Mouse (Mus musculus) kidney, postnatal 10 days (tissue): ENCODE measurements at regions not wholly inside any gene's neighbourhood (a gene's known extent, or its start where the extent isn't known, plus 50 kb on each side); places are given as distances from the start of the nearest gene placed in this dataset.
"Not testable (repeated sequence)": the region's sequence is repeated elsewhere in the genome, so short reads cannot be mapped to it uniquely, and the experiment has no call there.

Experiments
- DNase-seq: peaks from one replicate; pipeline ENCODE4 v3.0.0; 2021; ENCODE audit warnings: mixed read lengths

DNA sequence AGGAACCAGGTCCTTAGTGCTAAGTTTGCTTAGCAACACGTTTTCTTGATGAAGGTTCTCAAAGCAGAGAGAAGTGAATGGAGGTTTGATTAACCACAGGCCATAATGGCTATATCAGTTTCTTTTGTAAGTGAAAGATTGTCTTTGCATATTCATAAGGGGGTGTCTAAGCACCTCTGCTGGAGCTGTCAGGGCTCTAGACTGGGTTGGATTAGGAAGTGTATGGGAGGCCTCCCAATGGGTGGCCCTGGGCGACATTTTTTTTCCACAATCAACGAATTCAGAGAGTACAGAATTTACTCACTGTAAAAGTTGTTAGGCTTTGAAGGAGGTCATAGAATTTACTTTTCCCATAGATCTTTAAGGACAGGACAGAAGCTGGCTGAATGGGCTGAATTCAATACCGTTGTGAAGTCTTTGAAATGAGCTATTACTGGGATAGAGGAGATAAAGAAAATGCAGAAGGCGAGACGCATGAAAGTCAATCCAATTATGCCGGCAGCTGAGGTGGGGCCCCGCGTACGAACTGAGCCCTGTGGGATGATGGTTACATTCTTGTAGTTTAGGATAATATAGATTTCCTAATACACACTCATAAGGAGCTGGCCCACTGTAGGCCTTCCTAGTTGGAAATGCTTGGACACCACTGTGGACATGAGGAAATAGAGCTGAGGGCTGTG lies 268.4 kb upstream of the Ubash3b start:
- DNase-seq: no peak

- DNase-seq: no peak
Observed at GRCm38 (mm10) chr9:41429236-41429635, 267.7 kb upstream of the Ubash3b start.

DNA sequence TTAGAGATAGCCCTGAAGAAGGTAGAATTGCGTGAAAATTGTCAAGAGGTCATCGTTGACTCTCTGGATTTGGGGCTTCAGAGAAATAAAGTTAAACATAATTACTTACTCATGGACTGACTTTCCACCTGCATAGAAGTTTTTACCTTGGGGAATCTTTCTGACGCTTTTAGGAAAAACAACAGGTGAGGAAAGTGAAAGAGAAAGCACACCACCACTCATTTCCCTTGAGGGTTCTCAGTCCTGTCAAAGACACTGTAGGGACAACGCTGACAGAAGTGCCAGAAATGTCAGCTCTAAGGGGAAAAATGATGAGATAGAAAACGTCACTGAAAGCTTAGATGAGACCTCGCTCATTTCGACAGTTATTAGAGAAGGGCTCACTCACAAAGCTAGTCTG lies 265.2 kb upstream of the Ubash3b start:
- DNase-seq: no peak

- DNase-seq: no peak
Observed at GRCm38 (mm10) chr9:41425225-41425624, 263.7 kb upstream of the Ubash3b start.

GRCm38 (mm10) chr9:41413791-41414190 lies 252.3 kb upstream of the Ubash3b start:
- no peak for DNase-seq

DNA sequence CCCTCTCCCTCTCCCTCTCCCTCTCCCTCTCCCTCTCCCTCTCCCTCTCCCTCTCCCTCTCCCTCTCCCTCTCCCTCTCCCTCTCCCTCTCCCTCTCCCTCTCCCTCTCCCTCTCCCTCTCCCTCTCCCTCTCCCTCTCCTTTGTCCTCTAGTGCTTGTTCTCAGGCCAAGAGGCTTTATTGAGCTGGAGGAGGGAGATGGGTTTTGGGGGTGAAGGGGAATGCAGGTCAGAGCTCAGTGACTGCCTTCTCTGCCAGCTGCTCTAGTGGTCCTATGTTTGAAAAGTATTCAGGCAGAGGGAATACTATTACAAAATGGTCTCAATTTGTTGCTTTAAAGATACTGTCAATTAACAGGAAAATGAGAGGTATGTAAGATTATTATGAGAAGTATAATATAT lies 251.6 kb upstream of the Ubash3b start:
- not testable (repeated sequence) for DNase-seq

DNA sequence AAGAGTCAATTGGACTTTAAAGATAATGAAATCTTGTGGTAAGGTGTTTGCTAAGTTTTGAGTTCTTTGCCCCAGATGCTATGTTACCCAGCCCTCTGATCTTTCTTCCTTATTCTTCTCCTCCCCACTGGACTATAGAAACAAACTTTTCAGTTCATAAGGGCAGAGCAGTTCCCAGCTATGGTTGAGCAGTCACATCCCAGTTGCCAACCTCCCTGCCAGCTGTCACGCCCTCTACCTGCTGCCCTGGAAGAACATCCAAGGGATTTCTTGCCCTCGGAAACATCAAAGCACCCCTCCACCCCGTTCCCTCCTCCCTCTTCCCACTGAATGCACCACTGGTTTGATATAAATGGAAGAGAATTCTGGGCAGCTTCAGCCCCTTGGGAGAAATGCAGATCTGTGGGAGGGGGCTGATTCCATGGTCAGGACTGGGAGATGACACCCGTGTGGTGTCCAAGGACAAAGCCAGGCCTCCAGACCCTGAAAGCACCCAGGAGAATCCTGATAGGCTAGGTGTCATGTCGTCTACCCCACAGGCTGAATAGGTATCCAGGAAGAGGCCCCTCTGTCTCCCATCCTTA lies 250.8 kb upstream of the Ubash3b start:
- DNase-seq: peak; percentile 12

GRCm38 (mm10) chr9:41408301-41408700 lies 246.8 kb upstream of the Ubash3b start:
- no peak for DNase-seq

- no peak for DNase-seq
Observed at GRCm38 (mm10) chr9:41407078-41407477, 245.6 kb upstream of the Ubash3b start.

DNA sequence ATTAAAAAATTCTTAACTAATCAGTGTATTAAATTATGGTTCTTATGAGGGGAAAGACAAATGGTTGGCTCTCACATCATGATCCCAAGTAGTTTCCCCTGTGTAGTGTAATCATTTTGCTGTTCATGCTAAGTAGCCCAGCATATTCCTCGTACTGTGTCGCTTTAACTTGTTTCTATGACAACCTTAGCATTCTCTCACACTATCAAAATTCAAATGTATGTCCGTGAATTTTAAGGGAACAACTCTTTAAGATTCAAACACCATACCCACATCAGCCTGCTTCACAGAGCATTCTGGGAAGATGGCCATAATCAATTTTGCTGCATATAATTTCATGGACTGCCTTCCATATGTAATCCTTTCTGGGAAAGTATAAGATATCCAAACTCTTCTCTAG lies 241.4 kb upstream of the Ubash3b start:
- DNase-seq: no peak

DNA sequence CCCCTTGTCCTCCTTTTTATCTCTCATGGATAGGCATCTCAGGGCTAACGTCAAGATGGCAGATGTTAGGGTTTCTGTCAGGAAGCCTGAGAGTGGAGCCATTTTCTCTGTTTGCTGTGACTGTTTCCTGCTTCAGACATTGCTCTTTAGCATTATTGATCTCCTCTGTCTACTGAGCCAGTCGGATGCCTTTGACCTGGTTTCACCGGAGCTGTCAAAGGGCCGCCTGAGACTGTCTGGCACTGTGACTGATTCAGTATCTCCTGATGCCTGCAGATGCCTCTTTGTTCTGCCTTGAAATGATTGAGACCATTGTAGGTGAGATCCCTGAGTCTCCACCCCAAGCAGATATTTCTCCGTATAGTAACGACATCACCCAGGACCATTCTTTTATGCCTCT lies 239.5 kb upstream of the Ubash3b start:
- no peak for DNase-seq

GRCm38 (mm10) chr9:41395471-41395870 lies 234.0 kb upstream of the Ubash3b start:
- no peak for DNase-seq

DNA sequence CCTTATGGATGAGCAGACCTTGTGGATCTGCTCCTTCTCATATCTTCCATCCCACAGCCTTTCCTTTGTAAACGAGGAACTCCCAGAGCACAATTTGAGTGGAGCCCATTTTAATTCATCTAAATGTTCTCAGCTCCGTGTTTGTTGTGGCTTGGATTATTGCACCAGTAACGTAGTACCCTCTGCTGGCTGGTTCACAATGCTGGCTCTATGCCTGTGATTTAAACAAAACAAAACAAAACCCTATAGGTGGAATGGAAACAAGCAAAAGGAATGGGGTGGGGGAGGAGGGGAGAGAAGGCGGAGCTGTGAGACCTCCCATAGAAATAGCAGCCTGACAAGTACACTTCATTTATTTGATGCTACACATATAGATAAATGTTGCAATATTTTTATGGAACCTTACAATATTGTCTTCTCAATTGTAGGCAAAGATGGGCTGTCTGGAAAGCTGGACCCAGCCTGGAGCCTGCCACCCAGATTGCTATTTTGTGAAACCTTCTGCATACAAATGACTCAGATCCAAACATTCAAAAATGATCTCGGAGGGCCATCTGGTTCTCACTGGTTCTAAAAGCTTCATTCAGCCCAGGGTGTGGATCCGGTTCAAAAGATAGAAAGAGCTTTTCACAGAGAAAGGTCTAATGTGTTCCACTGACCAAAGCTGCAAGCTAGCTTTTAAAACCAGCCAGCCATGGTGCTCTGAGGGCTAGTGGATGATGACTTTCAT lies 230.3 kb upstream of the Ubash3b start:
- DNase-seq: peak; percentile 24

DNA sequence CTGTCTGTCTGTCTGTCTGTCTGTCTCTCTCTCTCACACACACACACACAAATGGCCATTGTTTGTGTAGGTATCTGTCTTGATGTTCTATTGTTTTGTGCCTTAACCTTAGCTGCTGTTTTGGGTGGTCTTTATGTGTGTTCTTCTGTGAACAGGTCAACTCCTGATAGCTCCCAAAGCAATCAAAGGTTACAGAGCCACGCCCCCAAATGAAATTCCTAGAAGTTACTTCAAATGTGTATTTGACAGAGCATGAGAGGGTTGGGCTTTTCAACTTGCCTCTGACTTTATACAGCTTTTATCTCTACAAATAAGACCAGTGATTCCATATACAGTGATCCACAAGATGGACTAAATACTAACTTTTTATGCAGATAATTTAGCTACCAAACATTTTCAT lies 217.8 kb upstream of the Ubash3b start:
- DNase-seq: no peak

DNA sequence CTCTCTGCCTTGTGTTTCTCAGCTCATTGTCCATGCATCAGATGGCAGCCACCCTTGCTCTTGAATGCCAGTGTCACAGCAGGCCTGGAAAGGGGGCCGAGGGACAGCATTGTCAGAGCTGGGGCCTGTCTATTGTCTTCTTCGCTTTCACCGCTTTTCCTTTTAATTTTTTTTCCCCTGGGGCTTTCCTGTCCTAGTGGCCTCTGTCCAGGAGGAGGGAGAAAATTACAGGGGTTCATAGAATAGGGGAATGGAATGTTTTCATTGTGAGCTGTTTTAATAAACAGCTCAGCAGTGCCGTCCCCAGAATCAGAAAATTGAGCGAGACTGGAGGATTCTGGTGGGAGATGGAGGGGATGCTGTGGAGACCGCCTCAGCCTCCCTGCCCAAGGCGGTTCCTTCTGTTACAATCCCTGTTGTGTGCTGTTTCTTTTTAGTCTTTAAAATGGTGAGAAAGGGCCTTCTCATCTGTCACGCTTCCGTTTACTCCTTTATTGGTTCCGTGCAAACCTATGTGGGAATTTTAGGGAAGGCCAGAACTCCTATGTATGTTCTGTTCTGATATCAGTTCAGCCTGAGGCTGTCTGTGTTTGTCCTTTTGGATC lies 217.2 kb upstream of the Ubash3b start:
- DNase-seq: no peak

DNA sequence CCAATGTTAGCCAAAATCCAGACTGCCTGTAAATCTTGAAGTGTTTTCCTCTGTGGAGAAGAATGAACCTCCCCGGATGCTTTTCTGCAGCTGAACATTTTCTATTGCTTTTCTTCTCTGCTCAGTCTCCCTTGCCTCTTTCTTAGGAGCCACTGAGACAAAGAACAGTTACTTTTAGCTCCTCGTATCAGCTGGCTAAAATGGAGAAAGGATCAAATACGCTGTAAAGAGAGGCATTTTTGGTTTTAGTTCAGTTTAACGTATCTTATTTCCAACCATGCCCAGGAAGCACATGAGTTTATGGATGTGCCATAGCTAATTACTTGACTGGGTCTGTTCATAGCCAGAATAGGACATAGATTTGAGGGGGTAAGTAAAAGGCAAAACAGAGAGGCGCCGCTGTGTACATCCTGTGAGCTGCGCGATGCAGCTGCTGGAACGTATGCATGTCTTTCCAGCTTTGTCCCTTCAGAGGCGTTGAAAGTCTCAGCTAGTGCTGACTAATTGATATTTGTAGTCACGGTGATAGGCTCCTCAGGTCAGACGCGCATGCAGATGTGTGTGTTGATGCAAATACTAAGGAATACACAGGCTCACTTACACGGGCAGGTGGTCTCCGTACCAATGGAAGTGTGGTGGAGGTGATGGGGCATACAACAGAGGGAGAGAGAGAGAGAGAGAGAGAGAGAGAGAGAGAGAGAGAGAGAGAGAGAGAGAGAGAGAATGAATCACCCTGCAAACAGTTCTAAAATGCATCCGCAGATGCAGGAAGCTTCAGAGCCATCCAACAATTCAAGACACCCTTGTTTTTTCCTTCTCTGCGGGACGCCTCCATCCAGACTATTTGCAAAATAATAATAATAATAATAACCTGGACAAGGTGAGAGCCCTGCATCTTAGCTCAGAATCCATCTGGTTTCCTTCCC lies 216.5 kb upstream of the Ubash3b start:
- peak; percentile 11 for DNase-seq

GRCm38 (mm10) chr9:41376948-41377700 lies 215.6 kb upstream of the Ubash3b start:
- DNase-seq: peak; percentile 18

GRCm38 (mm10) chr9:41375984-41376651 lies 214.6 kb upstream of the Ubash3b start:
- DNase-seq: peak; percentile 14

DNA sequence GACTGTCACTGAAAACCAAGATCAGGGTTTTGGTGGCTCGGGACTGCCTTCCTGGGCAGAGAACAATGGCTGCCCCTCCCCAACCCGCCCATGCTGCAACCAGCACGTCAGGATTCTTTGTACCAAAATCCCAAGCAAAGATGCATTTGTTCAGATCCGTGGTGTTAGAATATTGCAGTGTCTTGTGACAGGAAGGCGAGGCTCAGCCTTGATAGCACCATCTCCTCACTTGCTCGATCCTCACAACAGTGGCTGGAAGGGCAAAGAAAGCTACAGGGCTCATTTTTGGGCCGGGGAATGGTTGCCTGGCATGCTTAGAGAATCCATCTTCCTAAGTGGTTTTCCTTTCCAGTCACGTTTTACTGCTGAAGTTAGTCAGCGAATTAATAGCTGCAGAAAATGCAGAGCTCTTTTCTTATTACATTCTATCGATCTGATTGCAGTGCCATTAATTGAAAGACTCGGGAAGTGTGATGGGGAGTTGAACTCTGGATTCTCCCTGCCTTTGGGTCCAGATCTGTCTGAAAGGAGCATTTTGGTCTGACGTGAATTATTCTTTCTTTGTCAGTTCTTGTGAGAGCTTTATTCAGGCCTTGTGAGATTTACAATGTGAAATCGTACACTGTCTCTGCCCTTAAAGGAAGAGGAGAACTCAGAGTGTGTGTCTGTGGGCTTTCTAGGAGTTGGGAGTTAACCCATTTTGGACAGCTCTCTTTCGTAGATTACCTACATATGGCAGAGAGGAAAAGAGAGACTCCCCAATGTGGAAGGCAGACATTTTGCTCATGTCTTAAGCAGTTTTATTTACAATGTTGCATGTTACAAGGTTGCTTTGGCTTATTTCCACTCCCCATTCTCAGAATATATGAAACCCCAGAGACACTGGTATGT lies 213.3 kb upstream of the Ubash3b start:
- no peak for DNase-seq

- DNase-seq: no peak
Observed at GRCm38 (mm10) chr9:41366405-41366804, 204.9 kb upstream of the Ubash3b start.
